Mouse (Mus musculus): ENCODE measurements at regions not wholly inside any gene's neighbourhood (a gene's known extent, or its start where the extent isn't known, plus 50 kb on each side); places are given as distances from the start of the nearest gene placed in this dataset.

- no peak for DNase-seq (ENCODE audit: low spot score)
- no peak for ATAC-seq (ENCODE audit: insufficient read depth, low FRiP score, low TSS enrichment)
- H3K4me1 ChIP-seq (ENCODE audit: control insufficient read depth, insufficient read depth, low read length), result no peaks in the 10 kb centered on the region
- no peak overlapping the region for H3K9ac ChIP-seq (ENCODE audit: low read length)
- H3K4me2 ChIP-seq (ENCODE audit: low read depth), result no peak overlapping the region
- no peaks in the 10 kb centered on the region for H3K27me3 ChIP-seq (ENCODE audit: control insufficient read depth, insufficient read depth, low read length)
- no peaks in the 10 kb centered on the region for H3K36me3 ChIP-seq (ENCODE audit: control insufficient read depth, insufficient read depth, low read length)
- H3K4me3 ChIP-seq (ENCODE audit: low read depth, low read length), result no peak overlapping the region
- H3K27ac ChIP-seq (ENCODE audit: low read depth, low read length), result no peak overlapping the region
- H3K9me3 ChIP-seq (ENCODE audit: control insufficient read depth, low read length), result no peaks in the 10 kb centered on the region
- 81% methylated on average over 6 of the region's 6 CpGs for WGBS
These were observed 532.6 kb downstream of the Zfp536 start for GRCm38 (mm10) chr7:37240832-37241231.

GRCm38 (mm10) chr7:37241781-37242180, 531.7 kb downstream of the Zfp536 start:
- ATAC-seq (ENCODE audit: insufficient read depth, low FRiP score, low TSS enrichment) (no peak), DNase-seq (ENCODE audit: low spot score) (no peak)
- 45% methylated on average over 7 of the region's 7 CpGs for WGBS
- no peak overlapping the region for H3K9ac ChIP-seq (ENCODE audit: low read length)
- H3K9me3 ChIP-seq (ENCODE audit: control insufficient read depth, low read length), result no peaks in the 10 kb centered on the region
- H3K4me1 ChIP-seq (ENCODE audit: control insufficient read depth, insufficient read depth, low read length), result no peaks in the 10 kb centered on the region
- no peaks in the 10 kb centered on the region for H3K36me3 ChIP-seq (ENCODE audit: control insufficient read depth, insufficient read depth, low read length)
- H3K4me3 ChIP-seq (ENCODE audit: low read depth, low read length), result no peak overlapping the region
- no peaks in the 10 kb centered on the region for H3K27me3 ChIP-seq (ENCODE audit: control insufficient read depth, insufficient read depth, low read length)
- no peak overlapping the region for H3K27ac ChIP-seq (ENCODE audit: low read depth, low read length)
- H3K4me2 ChIP-seq (ENCODE audit: low read depth), result no peak overlapping the region

- no peak overlapping the region for H3K4me2 ChIP-seq (ENCODE audit: low read depth)
- H3K27me3 ChIP-seq (ENCODE audit: control insufficient read depth, insufficient read depth, low read length), result no peaks in the 10 kb centered on the region
- WGBS, result 85% methylated on average over 8 of the region's 8 CpGs
- ATAC-seq (ENCODE audit: insufficient read depth, low FRiP score, low TSS enrichment) (no peak), DNase-seq (ENCODE audit: low spot score) (no peak)
- H3K27ac ChIP-seq (ENCODE audit: low read depth, low read length), result no peak overlapping the region
- H3K9ac ChIP-seq (ENCODE audit: low read length), result no peak overlapping the region
- H3K9me3 ChIP-seq (ENCODE audit: control insufficient read depth, low read length), result no peaks in the 10 kb centered on the region
- H3K4me1 ChIP-seq (ENCODE audit: control insufficient read depth, insufficient read depth, low read length), result no peaks in the 10 kb centered on the region
- H3K4me3 ChIP-seq (ENCODE audit: low read depth, low read length), result no peak overlapping the region
- H3K36me3 ChIP-seq (ENCODE audit: control insufficient read depth, insufficient read depth, low read length), result no peaks in the 10 kb centered on the region
These were observed 531.0 kb downstream of the Zfp536 start for GRCm38 (mm10) chr7:37242476-37242875.

GRCm38 (mm10) chr7:37246156-37246555, 527.3 kb downstream of the Zfp536 start:
- WGBS, result 77% methylated on average over 4 of the region's 4 CpGs

GRCm38 (mm10) chr7:37254431-37254830, 519.0 kb downstream of the Zfp536 start:
- DNase-seq (ENCODE audit: low spot score), result no peak
- H3K27me3 ChIP-seq (ENCODE audit: control insufficient read depth, insufficient read depth, low read length), result no peaks in the 10 kb centered on the region
- no peaks in the 10 kb centered on the region for H3K4me1 ChIP-seq (ENCODE audit: control insufficient read depth, insufficient read depth, low read length)
- H3K4me2 ChIP-seq (ENCODE audit: low read depth), result no peak overlapping the region
- no peaks in the 10 kb centered on the region for H3K36me3 ChIP-seq (ENCODE audit: control insufficient read depth, insufficient read depth, low read length)
- H3K27ac ChIP-seq (ENCODE audit: low read depth, low read length), result no peak overlapping the region
- no peaks in the 10 kb centered on the region for H3K9me3 ChIP-seq (ENCODE audit: control insufficient read depth, low read length)
- no peak for ATAC-seq (ENCODE audit: insufficient read depth, low FRiP score, low TSS enrichment)
- whole genome bisulfite sequencing, result 63% methylated on average over 9 of the region's 9 CpGs
- no peak overlapping the region for H3K4me3 ChIP-seq (ENCODE audit: low read depth, low read length)
- no peak overlapping the region for H3K9ac ChIP-seq (ENCODE audit: low read length)

More at GRCm38 (mm10) chr7:37246156-37246555, 527.3 kb downstream of the Zfp536 start:
- Histone ChIP-seq H3K4me3 (ENCODE audit: low read depth, low read length) (no peak overlapping the region), H3K9ac (ENCODE audit: low read length) (no peak overlapping the region), H3K27me3 (ENCODE audit: control insufficient read depth, insufficient read depth, low read length) (no peaks in the 10 kb centered on the region), H3K9me3 (ENCODE audit: control insufficient read depth, low read length) (no peaks in the 10 kb centered on the region), H3K36me3 (ENCODE audit: control insufficient read depth, insufficient read depth, low read length) (no peaks in the 10 kb centered on the region), H3K4me1 (ENCODE audit: control insufficient read depth, insufficient read depth, low read length) (no peaks in the 10 kb centered on the region), H3K27ac (ENCODE audit: low read depth, low read length) (no peak overlapping the region), H3K4me2 (ENCODE audit: low read depth) (no peak overlapping the region)
- no peak for DNase-seq (ENCODE audit: low spot score)
- no peak for ATAC-seq (ENCODE audit: insufficient read depth, low FRiP score, low TSS enrichment)

- H3K27ac ChIP-seq (ENCODE audit: low read depth, low read length), result no peak overlapping the region
- H3K4me3 ChIP-seq (ENCODE audit: low read depth, low read length), result no peak overlapping the region
- no peaks in the 10 kb centered on the region for H3K9me3 ChIP-seq (ENCODE audit: control insufficient read depth, low read length)
- no peak overlapping the region for H3K9ac ChIP-seq (ENCODE audit: low read length)
- H3K27me3 ChIP-seq (ENCODE audit: control insufficient read depth, insufficient read depth, low read length), result no peaks in the 10 kb centered on the region
- WGBS, result 49% methylated on average over 3 of the region's 3 CpGs
- DNase-seq (ENCODE audit: low spot score), result peak; percentile 12
- H3K36me3 ChIP-seq (ENCODE audit: control insufficient read depth, insufficient read depth, low read length), result no peaks in the 10 kb centered on the region
- no peak overlapping the region for H3K4me2 ChIP-seq (ENCODE audit: low read depth)
- no peak for ATAC-seq (ENCODE audit: insufficient read depth, low FRiP score, low TSS enrichment)
- no peaks in the 10 kb centered on the region for H3K4me1 ChIP-seq (ENCODE audit: control insufficient read depth, insufficient read depth, low read length)
These were observed 517.6 kb downstream of the Zfp536 start for GRCm38 (mm10) chr7:37255840-37256239.

DNA sequence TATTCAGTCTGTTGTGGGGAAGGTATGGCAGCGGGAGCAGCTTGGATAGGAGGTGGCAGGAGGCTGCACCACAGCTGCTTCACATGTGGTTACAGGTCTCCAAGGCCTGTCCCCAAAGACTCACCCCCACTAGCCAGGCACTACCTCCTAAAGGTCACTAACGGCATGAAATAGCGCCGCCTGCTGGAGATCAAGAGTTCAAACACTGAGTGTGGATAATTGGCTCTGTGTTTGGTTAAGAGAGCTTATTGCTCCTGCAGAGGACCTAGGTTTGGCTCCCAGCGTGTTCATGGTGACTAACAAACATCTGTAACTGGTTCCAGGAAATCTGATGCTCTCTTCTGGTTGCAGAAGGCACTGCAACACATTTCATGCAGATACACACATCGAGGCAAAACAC, 514.1 kb downstream of the Zfp536 start:
- peak; percentile 13 for DNase-seq (ENCODE audit: low spot score)
- no peaks in the 10 kb centered on the region for H3K9me3 ChIP-seq (ENCODE audit: control insufficient read depth, low read length)
- no peak overlapping the region for H3K9ac ChIP-seq (ENCODE audit: low read length)
- H3K27ac ChIP-seq (ENCODE audit: low read depth, low read length), result no peak overlapping the region
- H3K27me3 ChIP-seq (ENCODE audit: control insufficient read depth, insufficient read depth, low read length), result no peaks in the 10 kb centered on the region
- no peak overlapping the region for H3K4me3 ChIP-seq (ENCODE audit: low read depth, low read length)
- H3K4me2 ChIP-seq (ENCODE audit: low read depth), result no peak overlapping the region
- H3K4me1 ChIP-seq (ENCODE audit: control insufficient read depth, insufficient read depth, low read length), result no peaks in the 10 kb centered on the region
- no peak for ATAC-seq (ENCODE audit: insufficient read depth, low FRiP score, low TSS enrichment)
- H3K36me3 ChIP-seq (ENCODE audit: control insufficient read depth, insufficient read depth, low read length), result no peaks in the 10 kb centered on the region
- WGBS, result 52% methylated on average over 6 of the region's 6 CpGs

DNA sequence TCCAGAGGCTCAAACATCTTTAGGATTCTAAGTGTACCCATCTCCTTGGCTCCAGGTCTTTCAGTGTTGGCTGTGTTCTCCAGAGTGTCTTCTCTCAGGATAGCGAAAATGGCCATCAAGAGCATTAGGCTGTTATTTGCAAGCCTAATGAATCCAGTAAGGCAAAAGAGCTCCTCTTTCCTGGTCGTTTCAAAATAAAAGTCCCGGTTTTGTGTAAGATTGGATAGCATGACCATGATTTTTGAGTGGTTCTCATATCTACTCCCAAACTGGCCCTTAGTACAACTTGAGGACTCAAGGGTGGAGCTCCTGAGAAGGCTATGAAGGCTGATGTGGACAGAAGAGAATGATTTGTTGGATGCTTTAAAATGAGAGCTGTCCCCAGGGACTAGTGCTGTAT, 510.6 kb downstream of the Zfp536 start:
- Histone ChIP-seq H3K4me1 (ENCODE audit: control insufficient read depth, insufficient read depth, low read length) (no peaks in the 10 kb centered on the region), H3K36me3 (ENCODE audit: control insufficient read depth, insufficient read depth, low read length) (no peaks in the 10 kb centered on the region), H3K27ac (ENCODE audit: low read depth, low read length) (no peak overlapping the region), H3K4me3 (ENCODE audit: low read depth, low read length) (no peak overlapping the region), H3K9ac (ENCODE audit: low read length) (no peak overlapping the region), H3K9me3 (ENCODE audit: control insufficient read depth, low read length) (no peaks in the 10 kb centered on the region), H3K27me3 (ENCODE audit: control insufficient read depth, insufficient read depth, low read length) (no peaks in the 10 kb centered on the region), H3K4me2 (ENCODE audit: low read depth) (no peak overlapping the region)
- WGBS, result 52% methylated on average over 3 of the region's 3 CpGs
- ATAC-seq (ENCODE audit: insufficient read depth, low FRiP score, low TSS enrichment) (no peak), DNase-seq (ENCODE audit: low spot score) (no peak)

- Histone ChIP-seq H3K4me1 (ENCODE audit: control insufficient read depth, insufficient read depth, low read length) (no peaks in the 10 kb centered on the region), H3K27me3 (ENCODE audit: control insufficient read depth, insufficient read depth, low read length) (no peaks in the 10 kb centered on the region), H3K27ac (ENCODE audit: low read depth, low read length) (no peak overlapping the region), H3K9ac (ENCODE audit: low read length) (no peak overlapping the region), H3K4me3 (ENCODE audit: low read depth, low read length) (no peak overlapping the region), H3K9me3 (ENCODE audit: control insufficient read depth, low read length) (no peaks in the 10 kb centered on the region), H3K36me3 (ENCODE audit: control insufficient read depth, insufficient read depth, low read length) (no peaks in the 10 kb centered on the region), H3K4me2 (ENCODE audit: low read depth) (no peak overlapping the region)
- ATAC-seq (ENCODE audit: insufficient read depth, low FRiP score, low TSS enrichment) (no peak), DNase-seq (ENCODE audit: low spot score) (no peak)
- WGBS, result 79% methylated on average over 4 of the region's 4 CpGs
These were observed 506.0 kb downstream of the Zfp536 start for GRCm38 (mm10) chr7:37267404-37267803.

Measured in neural tube, embryonic 11.5 days (tissue).